ENCODE assay signal across 9 mouse cellular contexts in genomic region chr1:78852408-78853093, GRCm38 (mm10). TPM values are rescaled to one million over a fixed set of nuclear protein-coding genes. Genes with fewer than 3 reads are reported as not detected.
A peak's percentile ranks its signal among the peaks of the same experiment; 100 is the strongest.
DNase-seq lines count a peak whose midpoint lies in the region; ATAC-seq and TF ChIP-seq lines count a peak whose summit lies in the region.
"Had no signal": no experiment of that assay in that cellular context is flagged by ENCODE, and none has a peak within 500 bp of the region (broad histone marks: within the 10 kb centered on the region; RNA-seq: fewer than 3 reads in every experiment).

No protein-coding gene starts in this region.

- H3K4me1 ChIP-seq in forebrain, embryonic 16.5 days (replicated peaks; ENCODE audit: control insufficient read depth, insufficient read depth, low read length), result peaks cover 9% of the 10 kb centered on the region
- peaks cover 8% of the 10 kb centered on the region; the same call in 1 of the 2 replicates for H3K4me1 ChIP-seq in neural tube, embryonic 15.5 days

- peak overlapping the region; percentile 14; the same call in 1 of the 2 replicates for H3K27ac ChIP-seq in forebrain, embryonic 16.5 days (ENCODE audit: low read length)
- H3K27ac ChIP-seq in neural tube, embryonic 15.5 days (replicated peaks), result peak overlapping the region; percentile 45

- no peak for TF ChIP-seq POLR2A in brain, embryonic 14.5 days (IDR thresholded peaks at IDR 0.05; ENCODE audit: borderline replicate concordance, extremely low read depth, insufficient read depth, insufficient read length, poor library complexity, severe bottlenecking)

- H3K9ac ChIP-seq in forebrain, embryonic 16.5 days (replicated peaks; ENCODE audit: low read depth, low read length), result no peak overlapping the region
- H3K9ac ChIP-seq in neural tube, embryonic 15.5 days (replicated peaks), result no peak overlapping the region

- peak; percentile 96 for ATAC-seq in forebrain, embryonic 16.5 days
- ATAC-seq in neural tube, embryonic 15.5 days (ENCODE audit: low FRiP score), result peak; percentile 93

- peak; percentile 2 for DNase-seq in cerebellum, adult 11 months
- DNase-seq in cerebellum, postnatal 36 days, result no peak
- DNase-seq in brain, embryonic 14.5 days (ENCODE audit: low read depth), result peak; percentile 92
- peak; percentile 21 to 50 for DNase-seq in layer of hippocampus, postnatal 14 days (ENCODE audit: low spot score in 2 of 2)
- no peak for DNase-seq in spleen, postnatal 36 days (ENCODE audit: low spot score in 2 of 2)
- no peak for DNase-seq in heart, adult 8-10 months (ENCODE audit: low spot score)

- H3K36me3 ChIP-seq in forebrain, embryonic 16.5 days (ENCODE audit: control insufficient read depth, insufficient read depth), result no peaks in the 10 kb centered on the region
- no peaks in the 10 kb centered on the region for H3K36me3 ChIP-seq in neural tube, embryonic 15.5 days

- 38% methylated on average over 17 of the region's 17 CpGs for WGBS in forebrain, embryonic 16.5 days
- WGBS in neural tube, embryonic 15.5 days, result 27% methylated on average over 17 of the region's 17 CpGs

- no peak overlapping the region; the same call in 1 of the 2 replicates for H3K4me2 ChIP-seq in forebrain, embryonic 16.5 days (ENCODE audit: low read length)
- peak overlapping the region; percentile 11; the same call in 1 of the 2 replicates for H3K4me2 ChIP-seq in neural tube, embryonic 15.5 days

- no peak overlapping the region for H3K4me3 ChIP-seq in forebrain, embryonic 16.5 days (replicated peaks; ENCODE audit: low read length)
- no peak overlapping the region for H3K4me3 ChIP-seq in neural tube, embryonic 15.5 days (replicated peaks)

- no peak for TF ChIP-seq CTCF in brain, embryonic 14.5 days (IDR thresholded peaks at IDR 0.05; ENCODE audit: borderline replicate concordance, extremely low read depth, insufficient read depth, insufficient read length)

- H3K9me3 ChIP-seq in forebrain, embryonic 16.5 days (ENCODE audit: control insufficient read depth, low read length), result no peaks in the 10 kb centered on the region
- H3K9me3 ChIP-seq in neural tube, embryonic 15.5 days (replicated peaks), result no peaks in the 10 kb centered on the region

- no peaks in the 10 kb centered on the region for H3K27me3 ChIP-seq in forebrain, embryonic 16.5 days (replicated peaks; ENCODE audit: control insufficient read depth, insufficient read depth, low read length)
- no peaks in the 10 kb centered on the region for H3K27me3 ChIP-seq in neural tube, embryonic 15.5 days (replicated peaks)

RNA-seq across cellular contexts. Expression of gene Kcne4, which starts 36.0 kb away (rescaled TPM):
- 0.55 and 1.1 TPM in 2 replicates for polyA plus RNA-seq in brain, embryonic 14.5 days (2012; rRNA removed)
- 1.1 and 2.1 TPM in 2 replicates for polyA plus RNA-seq in forebrain, embryonic 16.5 days (2015; fragmentation: Nextera tagmentation; extraction: Ambion mirVana)
- 1 to 10 TPM in 1 of 2 experiments, under 1 TPM in 1; 0.88 to 1.4 TPM for total RNA-seq in layer of hippocampus, postnatal 14 days (2021)
- polyA plus RNA-seq in neural tube, embryonic 15.5 days (2015; fragmentation: Nextera tagmentation; extraction: Ambion mirVana), result 3.5 and 6.2 TPM in 2 replicates
- total RNA-seq in heart, adult 8-10 months (2022), result 1 to 10 TPM; 1.1 to 1.9 (median 1.9) TPM
- total RNA-seq: hematopoietic stem cell, adult 5-6 weeks had no signal

Comparison
In these comparisons a context has a peak if more than half of its experiments do, and no peak if none do; other contexts are left out.
1. DNase-seq: peak in cerebellum, adult 11 months (single experiment), brain, embryonic 14.5 days (single experiment) and layer of hippocampus, postnatal 14 days (2 of 2); none in cerebellum, postnatal 36 days (0 of 2), spleen, postnatal 36 days (0 of 2) and heart, adult 8-10 months (single experiment).